28 mouse cellular contexts compared by ENCODE assay signal in the genomic region with DNA sequence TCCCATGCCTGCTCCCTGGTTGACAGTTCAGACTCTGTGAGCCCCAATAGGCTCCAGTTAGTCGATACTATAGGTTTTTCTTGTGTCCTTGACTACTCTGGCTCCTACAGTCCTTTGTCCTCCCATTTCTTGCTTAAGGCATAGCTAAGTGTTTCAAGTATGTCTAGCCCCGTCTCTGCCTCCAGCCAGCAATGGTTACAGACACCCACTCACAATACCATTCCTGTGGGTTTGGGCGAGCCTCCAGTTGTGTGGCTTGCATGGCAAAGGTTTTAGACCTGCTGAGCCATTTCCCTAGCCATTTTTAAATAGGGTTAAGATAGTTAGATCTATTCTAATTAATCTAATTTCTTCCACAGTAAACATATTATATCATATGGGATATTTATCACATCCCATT.
"Had no signal": no experiment of that assay in that cellular context is flagged by ENCODE, and none has a peak within 500 bp of the region (broad histone marks: within the 10 kb centered on the region; RNA-seq: fewer than 3 reads in every experiment).

No protein-coding gene starts in this region.

- ATAC-seq: forebrain, embryonic 13.5 days; forebrain, embryonic 14.5 days; forebrain, embryonic 15.5 days; forebrain, embryonic 16.5 days; forebrain, postnatal 0 days had no signal

- DNase-seq: cerebellum, adult 9-10 months; cerebellum, adult 9-11 months; cerebellum, postnatal 10 days; cerebellum, postnatal 14 days; cerebellum, postnatal 25 days; cerebellum, postnatal 36 days; embryo, embryonic 11 days; forebrain, postnatal 0 days; gastrocnemius, adult 2 months; gastrocnemius, postnatal 10 days; gastrocnemius, postnatal 14 days; gastrocnemius, postnatal 25 days; gastrocnemius, postnatal 36 days; heart, adult 11 months; heart, adult 18-20 months; heart, adult 2 months had no signal

- H3K9me3 ChIP-seq: embryonic facial prominence, embryonic 10.5 days; embryonic facial prominence, embryonic 12.5 days; embryonic facial prominence, embryonic 13.5 days; embryonic facial prominence, embryonic 15.5 days; forebrain, embryonic 10.5 days; forebrain, embryonic 12.5 days; forebrain, embryonic 13.5 days; forebrain, embryonic 15.5 days; heart, embryonic 10.5 days had no signal

- H3K27ac ChIP-seq: embryonic facial prominence, embryonic 10.5 days; embryonic facial prominence, embryonic 12.5 days; embryonic facial prominence, embryonic 13.5 days; embryonic facial prominence, embryonic 15.5 days; forebrain, embryonic 10.5 days; forebrain, embryonic 12.5 days; forebrain, embryonic 13.5 days; forebrain, embryonic 15.5 days; gastrocnemius, adult 2 months; heart, adult 2 months; heart, embryonic 10.5 days had no signal

- H3K4me2 ChIP-seq: embryonic facial prominence, embryonic 12.5 days; embryonic facial prominence, embryonic 13.5 days; embryonic facial prominence, embryonic 15.5 days; forebrain, embryonic 12.5 days; forebrain, embryonic 13.5 days; forebrain, embryonic 15.5 days had no signal

- H3K4me3 ChIP-seq: embryonic facial prominence, embryonic 10.5 days; embryonic facial prominence, embryonic 12.5 days; embryonic facial prominence, embryonic 13.5 days; embryonic facial prominence, embryonic 15.5 days; erythroblast, embryonic 14.5 days; forebrain, embryonic 10.5 days; forebrain, embryonic 12.5 days; forebrain, embryonic 13.5 days; forebrain, embryonic 15.5 days; gastrocnemius, adult 2 months; heart, adult 2 months; heart, embryonic 10.5 days had no signal

- H3K27me3 ChIP-seq: embryonic facial prominence, embryonic 12.5 days; embryonic facial prominence, embryonic 13.5 days; embryonic facial prominence, embryonic 15.5 days; forebrain, embryonic 12.5 days; forebrain, embryonic 13.5 days; forebrain, embryonic 15.5 days had no signal

- H3K4me1 ChIP-seq: embryonic facial prominence, embryonic 10.5 days; embryonic facial prominence, embryonic 12.5 days; embryonic facial prominence, embryonic 13.5 days; embryonic facial prominence, embryonic 15.5 days; forebrain, embryonic 10.5 days; forebrain, embryonic 12.5 days; forebrain, embryonic 13.5 days; forebrain, embryonic 15.5 days; heart, embryonic 10.5 days had no signal

- H3K36me3 ChIP-seq: embryonic facial prominence, embryonic 10.5 days; embryonic facial prominence, embryonic 12.5 days; embryonic facial prominence, embryonic 13.5 days; embryonic facial prominence, embryonic 15.5 days; forebrain, embryonic 10.5 days; forebrain, embryonic 12.5 days; forebrain, embryonic 15.5 days; heart, embryonic 10.5 days had no signal

- H3K9ac ChIP-seq: embryonic facial prominence, embryonic 12.5 days; embryonic facial prominence, embryonic 13.5 days; embryonic facial prominence, embryonic 15.5 days; forebrain, embryonic 12.5 days; forebrain, embryonic 13.5 days; forebrain, embryonic 15.5 days; forebrain, postnatal 0 days had no signal
